Mouse (Mus musculus): ENCODE measurements around the gene Milr1. TPM values are rescaled to one million over a fixed set of nuclear protein-coding genes. Genes with fewer than 3 reads are reported as not detected.

Milr1 gene
- polyA plus RNA-seq, 1 experiment from 2014 or later: 1.9 TPM

DNA sequence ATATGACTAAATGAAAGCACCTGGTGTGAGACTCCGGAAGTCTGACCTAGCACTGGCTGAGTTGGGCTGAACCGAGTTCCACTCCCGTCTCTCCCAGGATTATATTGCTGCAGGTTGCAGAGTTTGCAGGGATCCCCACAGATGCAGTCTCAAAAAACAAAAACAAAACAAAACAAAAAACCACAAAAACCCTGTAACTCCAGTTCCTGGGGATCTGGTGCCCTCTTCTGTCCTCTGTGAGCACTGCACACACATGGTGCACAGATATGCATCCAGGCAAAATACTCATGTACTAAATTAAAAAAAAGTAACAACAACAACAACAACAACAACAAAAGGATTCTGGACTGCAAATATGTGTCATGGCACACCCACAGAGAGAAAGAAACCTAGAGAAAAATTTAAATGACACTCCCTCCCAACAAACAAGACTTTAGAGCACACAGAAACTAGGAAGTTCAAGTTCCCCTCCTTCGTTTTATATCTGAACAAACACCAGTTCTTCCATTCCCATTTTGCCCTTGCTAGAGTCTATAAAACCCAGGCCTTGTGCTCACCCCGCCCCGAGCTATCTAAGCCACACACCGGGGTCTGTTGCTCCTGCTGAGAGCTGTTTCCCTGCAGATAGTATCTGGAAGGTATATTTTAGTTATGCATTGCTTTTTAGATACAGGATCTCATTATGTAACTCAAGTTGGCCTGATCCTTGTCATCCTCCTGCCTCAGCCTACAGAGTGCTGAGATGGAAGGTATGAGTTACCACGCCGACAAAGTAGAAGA lies 19.4 kb downstream of the Milr1 start:
- H3K9ac ChIP-seq (replicated peaks; ENCODE audit: low read depth, low read length): no peak overlapping the region
- H3K4me1 ChIP-seq (ENCODE audit: control insufficient read depth, insufficient read depth, low read length): no peaks in the 10 kb centered on the region
- WGBS: 96% methylated on average over 9 of the region's 9 CpGs
- H3K27me3 ChIP-seq (ENCODE audit: control insufficient read depth, insufficient read depth, low read length): no peaks in the 10 kb centered on the region
- no peak overlapping the region for H3K27ac ChIP-seq (ENCODE audit: low read length)
- no peak overlapping the region for H3K4me2 ChIP-seq (replicated peaks; ENCODE audit: low read depth, low read length)
- 0 out of 2 replicates have a peak, but pooled peaks cover 3% of the 10 kb centered on the region for H3K9me3 ChIP-seq (ENCODE audit: control insufficient read depth, low read depth, low read length)
- peaks cover 68% of the 10 kb centered on the region for H3K36me3 ChIP-seq (ENCODE audit: control insufficient read depth, insufficient read depth, low read length)
- no peak for ATAC-seq (ENCODE audit: insufficient number of reproducible peaks, insufficient read depth, low FRiP score, low read depth)
- H3K4me3 ChIP-seq (ENCODE audit: low read depth, low read length): no peak overlapping the region

DNA sequence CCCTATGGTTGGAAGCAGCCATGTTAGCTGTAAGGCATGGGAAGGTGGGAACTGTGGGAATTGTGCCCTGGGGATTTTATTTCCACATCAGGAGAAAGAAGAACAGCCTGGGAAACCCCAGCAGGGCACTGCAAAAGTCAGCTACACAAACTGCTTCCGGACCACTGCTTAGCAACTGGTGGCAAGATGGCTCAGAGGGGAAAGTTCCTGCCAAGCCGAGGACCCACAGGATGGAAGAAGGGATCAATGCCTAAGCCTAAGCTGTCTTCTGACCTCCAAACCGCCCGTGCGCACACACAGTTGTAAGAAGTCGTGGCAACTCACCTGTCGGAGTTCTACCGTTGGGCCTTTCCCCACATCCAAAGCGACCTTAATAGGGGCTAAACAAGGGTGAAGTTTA lies 22.0 kb downstream of the Milr1 start:
- Histone ChIP-seq H3K4me3 (ENCODE audit: low read depth, low read length) (no peak overlapping the region), H3K27ac (ENCODE audit: low read length) (no peak overlapping the region), H3K27me3 (ENCODE audit: control insufficient read depth, insufficient read depth, low read length) (no peaks in the 10 kb centered on the region), H3K4me2 (replicated peaks; ENCODE audit: low read depth, low read length) (no peak overlapping the region), H3K36me3 (ENCODE audit: control insufficient read depth, insufficient read depth, low read length) (peaks cover 62% of the 10 kb centered on the region), H3K9me3 (ENCODE audit: control insufficient read depth, low read depth, low read length) (no peaks in the 10 kb centered on the region), H3K4me1 (ENCODE audit: control insufficient read depth, insufficient read depth, low read length) (no peaks in the 10 kb centered on the region), H3K9ac (replicated peaks; ENCODE audit: low read depth, low read length) (no peak overlapping the region)
- WGBS: 90% methylated on average over 9 of the region's 9 CpGs
- no peak for ATAC-seq (ENCODE audit: insufficient number of reproducible peaks, insufficient read depth, low FRiP score, low read depth)

DNA sequence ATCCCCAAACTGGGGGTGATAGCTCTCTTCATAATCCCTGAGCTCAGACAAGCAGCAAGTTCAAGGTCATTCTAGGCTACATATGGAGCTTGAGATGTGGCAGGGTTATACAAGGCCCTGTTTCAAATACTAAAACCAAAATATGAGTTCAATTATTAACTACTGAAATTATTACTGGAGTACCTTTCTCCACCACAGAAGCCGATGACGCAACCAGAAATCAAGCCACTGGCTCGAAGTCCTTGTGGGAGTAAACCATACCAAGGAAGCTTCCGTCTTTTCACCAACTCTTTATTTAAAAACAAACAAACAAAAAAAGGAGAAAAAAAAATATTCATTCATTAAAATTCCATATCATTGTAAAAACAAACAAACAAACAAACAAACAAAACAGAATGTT lies 25.9 kb downstream of the Milr1 start:
- WGBS: 95% methylated on average over 4 of the region's 4 CpGs
- H3K9me3 ChIP-seq (ENCODE audit: control insufficient read depth, low read depth, low read length): no peaks in the 10 kb centered on the region
- no peak for ATAC-seq (ENCODE audit: insufficient number of reproducible peaks, insufficient read depth, low FRiP score, low read depth)
- no peak overlapping the region for H3K9ac ChIP-seq (replicated peaks; ENCODE audit: low read depth, low read length)
- no peak overlapping the region for H3K27ac ChIP-seq (ENCODE audit: low read length)
- H3K36me3 ChIP-seq (ENCODE audit: control insufficient read depth, insufficient read depth, low read length): peaks cover 54% of the 10 kb centered on the region
- no peak overlapping the region for H3K4me2 ChIP-seq (replicated peaks; ENCODE audit: low read depth, low read length)
- H3K4me1 ChIP-seq (ENCODE audit: control insufficient read depth, insufficient read depth, low read length): no peaks in the 10 kb centered on the region
- H3K27me3 ChIP-seq (ENCODE audit: control insufficient read depth, insufficient read depth, low read length): no peaks in the 10 kb centered on the region
- H3K4me3 ChIP-seq (ENCODE audit: low read depth, low read length): no peak overlapping the region

DNA sequence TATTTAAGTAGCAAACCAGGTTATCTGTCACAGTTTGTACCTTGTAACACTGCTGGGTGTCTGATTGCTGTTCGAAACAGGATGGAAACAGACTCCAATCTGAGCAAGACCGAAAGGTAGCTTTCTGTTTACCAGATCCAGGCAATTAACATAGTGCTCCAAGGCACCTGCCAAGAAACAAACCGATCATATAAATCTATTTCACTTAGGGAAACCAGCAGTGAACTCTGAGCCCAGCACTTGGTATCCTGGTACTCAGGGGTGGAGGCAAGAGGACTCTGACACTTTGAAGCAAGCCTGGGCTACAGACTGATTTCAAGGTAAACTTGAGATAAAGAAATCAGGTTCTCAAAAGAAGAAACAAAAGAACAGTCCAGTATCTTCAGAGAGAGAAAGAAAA lies 26.4 kb downstream of the Milr1 start:
- Histone ChIP-seq H3K36me3 (ENCODE audit: control insufficient read depth, insufficient read depth, low read length) (peaks cover 54% of the 10 kb centered on the region), H3K4me3 (ENCODE audit: low read depth, low read length) (no peak overlapping the region), H3K27ac (ENCODE audit: low read length) (no peak overlapping the region), H3K9me3 (ENCODE audit: control insufficient read depth, low read depth, low read length) (no peaks in the 10 kb centered on the region), H3K4me2 (replicated peaks; ENCODE audit: low read depth, low read length) (0 out of 2 replicates have a peak overlapping the region, but pooled peaks have one; percentile 64), H3K9ac (replicated peaks; ENCODE audit: low read depth, low read length) (no peak overlapping the region), H3K4me1 (ENCODE audit: control insufficient read depth, insufficient read depth, low read length) (no peaks in the 10 kb centered on the region), H3K27me3 (ENCODE audit: control insufficient read depth, insufficient read depth, low read length) (no peaks in the 10 kb centered on the region)
- no peak for ATAC-seq (ENCODE audit: insufficient number of reproducible peaks, insufficient read depth, low FRiP score, low read depth)
- WGBS: 90% methylated on average over 3 of the region's 3 CpGs

DNA sequence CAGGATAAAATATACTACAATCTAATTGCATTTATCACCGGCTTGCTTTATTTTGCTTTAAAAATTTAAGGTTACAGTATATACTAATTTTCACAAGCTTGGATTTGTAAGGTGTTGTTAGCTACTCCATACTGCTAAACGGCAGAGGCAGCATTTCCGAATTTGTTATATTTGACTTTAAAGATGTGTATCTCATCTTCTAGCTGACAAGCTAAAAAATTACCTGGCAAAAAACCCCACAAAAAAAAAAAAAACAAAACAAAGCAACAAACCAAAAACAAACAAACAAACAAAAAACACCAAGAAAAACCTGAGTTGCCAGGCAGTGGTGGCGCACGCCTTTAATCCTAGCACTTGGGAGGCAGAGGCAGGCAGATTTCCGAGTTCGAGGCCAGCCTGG lies 27.1 kb downstream of the Milr1 start:
- Histone ChIP-seq H3K27ac (ENCODE audit: low read length) (no peak overlapping the region), H3K9me3 (ENCODE audit: control insufficient read depth, low read depth, low read length) (no peaks in the 10 kb centered on the region), H3K36me3 (ENCODE audit: control insufficient read depth, insufficient read depth, low read length) (peaks cover 55% of the 10 kb centered on the region), H3K9ac (replicated peaks; ENCODE audit: low read depth, low read length) (no peak overlapping the region), H3K4me3 (ENCODE audit: low read depth, low read length) (no peak overlapping the region), H3K4me1 (ENCODE audit: control insufficient read depth, insufficient read depth, low read length) (no peaks in the 10 kb centered on the region), H3K4me2 (replicated peaks; ENCODE audit: low read depth, low read length) (peak overlapping the region; percentile 64; the same call in 1 of the 2 replicates), H3K27me3 (ENCODE audit: control insufficient read depth, insufficient read depth, low read length) (no peaks in the 10 kb centered on the region)
- ATAC-seq (ENCODE audit: insufficient number of reproducible peaks, insufficient read depth, low FRiP score, low read depth): no peak
- WGBS: 94% methylated on average over 7 of the region's 7 CpGs

DNA sequence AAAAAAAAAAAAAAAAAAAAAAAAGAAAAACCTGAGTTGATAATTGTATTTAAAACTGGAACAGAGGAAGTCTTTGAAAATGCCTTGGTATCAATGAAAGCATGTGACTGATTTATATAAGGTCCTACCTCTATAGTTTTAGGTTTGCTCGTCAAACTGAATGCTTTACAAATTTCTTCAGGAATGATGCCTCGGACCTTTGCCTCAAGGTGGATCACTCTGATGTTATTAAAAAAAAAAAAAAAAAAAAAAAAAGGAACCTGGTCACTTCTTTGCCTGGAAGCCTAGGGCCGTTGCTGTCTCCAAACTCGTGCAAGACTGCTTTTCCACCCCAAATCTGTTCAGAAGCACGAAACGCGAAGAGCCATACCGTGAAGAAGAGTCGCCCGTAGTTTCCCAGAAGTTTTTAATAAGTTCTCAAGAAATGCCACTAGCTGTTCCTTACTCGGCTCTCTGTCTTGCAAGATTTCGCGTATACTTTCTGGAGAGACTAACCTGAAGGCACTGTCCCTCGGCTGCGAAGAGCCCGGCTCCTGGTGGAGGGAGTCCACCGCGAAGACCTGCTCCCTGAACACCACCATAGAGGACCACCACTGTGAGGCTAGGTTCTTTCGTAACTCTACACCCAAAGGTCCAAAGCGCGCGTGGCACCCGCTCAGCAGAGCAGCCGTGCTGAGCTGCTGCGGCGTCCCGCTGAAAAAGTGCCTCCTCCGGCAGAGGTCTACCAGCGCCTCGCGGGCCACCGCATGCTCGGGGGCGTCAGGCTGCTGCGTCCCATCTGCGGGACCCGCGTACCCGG lies 27.8 kb downstream of the Milr1 start:
- peak overlapping the region; percentile 72 for H3K4me3 ChIP-seq (ENCODE audit: low read depth, low read length)
- WGBS: under 1% methylated on average over 39 of the region's 39 CpGs
- H3K9ac ChIP-seq (replicated peaks; ENCODE audit: low read depth, low read length): peak overlapping the region; percentile 88
- no peaks in the 10 kb centered on the region for H3K4me1 ChIP-seq (ENCODE audit: control insufficient read depth, insufficient read depth, low read length)
- no peaks in the 10 kb centered on the region for H3K27me3 ChIP-seq (ENCODE audit: control insufficient read depth, insufficient read depth, low read length)
- peaks cover 55% of the 10 kb centered on the region for H3K36me3 ChIP-seq (ENCODE audit: control insufficient read depth, insufficient read depth, low read length)
- peak overlapping the region; percentile 97 for H3K27ac ChIP-seq (ENCODE audit: low read length)
- no peaks in the 10 kb centered on the region for H3K9me3 ChIP-seq (ENCODE audit: control insufficient read depth, low read depth, low read length)
- peak overlapping the region; percentile 64 for H3K4me2 ChIP-seq (replicated peaks; ENCODE audit: low read depth, low read length)
- peak; percentile 77 for ATAC-seq (ENCODE audit: insufficient number of reproducible peaks, insufficient read depth, low FRiP score, low read depth)

DNA sequence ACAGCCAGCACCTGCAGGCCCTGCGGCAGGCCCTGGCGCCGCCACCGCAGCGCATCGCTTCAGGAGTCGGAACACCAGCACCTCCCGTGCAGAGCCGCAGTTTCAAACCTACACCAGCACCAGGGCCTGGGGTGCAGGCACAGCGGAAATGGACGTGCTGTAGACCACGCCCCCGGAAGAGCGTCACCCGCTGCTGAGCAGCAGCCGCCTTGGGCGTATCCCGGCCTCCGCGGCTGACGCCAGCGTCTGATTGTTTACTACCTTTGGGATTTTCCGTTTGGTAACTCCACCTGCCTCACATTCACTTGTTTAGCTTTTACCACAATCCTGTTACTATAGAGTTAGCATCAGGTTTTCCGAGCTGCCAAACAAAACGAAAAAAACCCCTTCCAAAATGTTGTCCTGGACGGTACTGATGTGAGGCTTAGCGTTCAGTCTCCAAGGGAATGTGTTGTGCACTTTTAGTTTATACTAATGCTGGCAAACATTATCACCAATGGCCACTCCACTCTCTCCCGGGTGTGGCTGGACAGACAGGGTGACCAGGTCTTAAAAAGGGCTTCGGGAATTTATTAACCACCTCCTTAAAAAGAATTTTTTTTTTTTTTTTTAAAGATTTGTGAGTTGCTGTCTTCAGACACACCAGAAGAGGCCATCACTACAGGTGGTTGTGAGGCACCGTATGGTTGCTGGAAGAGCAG lies 28.5 kb downstream of the Milr1 start, which contains the start of gene Polg2:
Gene Polg2 (minus strand): TSS at position 150 of the 701 bp plus-strand sequence.
- H3K27me3 ChIP-seq (ENCODE audit: control insufficient read depth, insufficient read depth, low read length): no peaks in the 10 kb centered on the region
- WGBS: under 1% methylated on average over 30 of the region's 30 CpGs
- H3K27ac ChIP-seq (ENCODE audit: low read length): peak within 1 kb of the TSS; percentile 97
- H3K9me3 ChIP-seq (ENCODE audit: control insufficient read depth, low read depth, low read length): no peaks in the 10 kb centered on the region
- peak; percentile 99 for ATAC-seq (ENCODE audit: insufficient number of reproducible peaks, insufficient read depth, low FRiP score, low read depth)
- H3K4me2 ChIP-seq (replicated peaks; ENCODE audit: low read depth, low read length): peak within 1 kb of the TSS; percentile 64
- peak within 1 kb of the TSS; percentile 88 for H3K9ac ChIP-seq (replicated peaks; ENCODE audit: low read depth, low read length)
- H3K36me3 ChIP-seq (ENCODE audit: control insufficient read depth, insufficient read depth, low read length): peaks cover 55% of the 10 kb centered on the region
- peak within 1 kb of the TSS; percentile 72 for H3K4me3 ChIP-seq (ENCODE audit: low read depth, low read length)
- no peaks in the 10 kb centered on the region for H3K4me1 ChIP-seq (ENCODE audit: control insufficient read depth, insufficient read depth, low read length)

DNA sequence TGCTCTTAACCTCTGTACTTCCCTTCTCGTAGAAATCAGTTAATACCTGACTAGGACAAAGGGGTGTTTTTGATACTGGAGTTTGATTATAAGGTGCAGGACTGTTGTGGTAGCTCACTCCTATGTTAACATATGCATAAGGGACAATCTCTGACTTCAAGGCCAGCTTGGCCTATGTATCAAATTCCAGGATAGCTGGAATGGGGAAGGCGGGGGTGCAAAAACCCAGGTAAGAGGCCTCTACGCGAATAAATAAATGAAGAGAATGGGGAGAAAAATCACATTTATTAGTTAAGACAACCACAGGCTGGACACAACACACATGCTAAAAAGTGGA lies 29.0 kb downstream of the Milr1 start:
- no peaks in the 10 kb centered on the region for H3K9me3 ChIP-seq (ENCODE audit: control insufficient read depth, low read depth, low read length)
- H3K4me1 ChIP-seq (ENCODE audit: control insufficient read depth, insufficient read depth, low read length): no peaks in the 10 kb centered on the region; the same call in 1 of the 2 replicates
- no peak for ATAC-seq (ENCODE audit: insufficient number of reproducible peaks, insufficient read depth, low FRiP score, low read depth)
- peaks cover 55% of the 10 kb centered on the region for H3K36me3 ChIP-seq (ENCODE audit: control insufficient read depth, insufficient read depth, low read length)
- H3K9ac ChIP-seq (replicated peaks; ENCODE audit: low read depth, low read length): no peak overlapping the region
- no peak overlapping the region for H3K4me3 ChIP-seq (ENCODE audit: low read depth, low read length)
- H3K27me3 ChIP-seq (ENCODE audit: control insufficient read depth, insufficient read depth, low read length): no peaks in the 10 kb centered on the region
- no peak overlapping the region for H3K4me2 ChIP-seq (replicated peaks; ENCODE audit: low read depth, low read length)
- peak overlapping the region; percentile 68; the same call in 1 of the 2 replicates for H3K27ac ChIP-seq (ENCODE audit: low read length)
- 64% methylated on average over 4 of the region's 4 CpGs for WGBS

Measured in stomach, embryonic 14.5 days (tissue).